Mouse (Mus musculus) liver, postnatal 0 days (tissue): ENCODE measurements around the gene Tmem252. TPM values are rescaled to one million over a fixed set of nuclear protein-coding genes. Genes with fewer than 3 reads are reported as not detected.

Source experiments
- ATAC-seq: fragments of 200-750 bp; cut with Nextera tagmentation; 2 replicates; pipeline ENCODE4 v1.8.0; 2017; ENCODE audit warnings: mild to moderate bottlenecking, moderate library complexity
- DNase-seq: peaks from one replicate; pipeline ENCODE4 v3.0.0-alpha.2; 2016
- H3K27ac ChIP-seq: fragments of 300-500 bp; sonication (generic); 2 replicates; pipeline ENCODE4 v1.5.1; 2014; ENCODE audit warnings: antibody characterized with exemption, moderate library complexity, mild to moderate bottlenecking, low read depth
- H3K27me3 ChIP-seq: fragments of 300-500 bp; sonication (generic); 2 replicates; pipeline ENCODE4 v1.6.1; 2014; ENCODE audit warnings: low read length, control low read depth, mixed read lengths; ENCODE audit not compliant: insufficient read depth
- H3K36me3 ChIP-seq: fragments of 300-500 bp; sonication (generic); replicated peaks from 2 replicates; pipeline ENCODE4 v1.6.1; 2014; ENCODE audit warnings: mild to moderate bottlenecking, control low read depth, low read length, moderate library complexity, mixed read lengths; ENCODE audit not compliant: insufficient read depth
- H3K4me1 ChIP-seq: fragments of 300-500 bp; sonication (generic); 2 replicates; pipeline ENCODE4 v1.6.1; 2014; ENCODE audit warnings: antibody characterized with exemption, mild to moderate bottlenecking, control low read depth; ENCODE audit not compliant: insufficient read depth
- H3K4me2 ChIP-seq: fragments of 300-500 bp; sonication (generic); 2 replicates; pipeline ENCODE4 v1.6.1; 2014; ENCODE audit warnings: low read depth, mild to moderate bottlenecking, low read length, moderate library complexity, mixed read lengths
- H3K4me3 ChIP-seq: fragments of 300-500 bp; sonication (generic); 2 replicates; pipeline ENCODE4 v1.5.1; 2014; ENCODE audit warnings: low read depth, low read length
- H3K9ac ChIP-seq: fragments of 300-500 bp; sonication (generic); replicated peaks from 2 replicates; pipeline ENCODE4 v1.6.1; 2014; ENCODE audit warnings: mild to moderate bottlenecking, moderate library complexity
- H3K9me3 ChIP-seq: fragments of 300-500 bp; sonication (generic); 2 replicates; pipeline ENCODE4 v1.6.1; 2016; ENCODE audit warnings: mild to moderate bottlenecking, control low read depth, low read length, mixed read lengths
- CTCF ChIP-seq: sonication (generic); IDR thresholded peaks from 2 replicates; pipeline ENCODE4 v1.5.1; 2016; ENCODE audit warnings: antibody characterized with exemption, low read depth
- EP300 ChIP-seq: IDR thresholded peaks from 2 replicates; pipeline ENCODE4 v1.6.1; 2016; ENCODE audit warnings: antibody characterized with exemption, low read depth, mild to moderate bottlenecking
- WGBS: fragments of 180-500 bp; shearing (Covaris S2); extraction: QIAGEN DNeasy Blood & Tissue Kit; methylation state at CpG from one replicate; pipeline ENCODE4 v1.1.7; 2014; ENCODE audit not compliant: insufficient replicate concordance; 5-methylcytosine and 5-hydroxymethylcytosine counted together
- polyA plus RNA-seq: library from polyadenylated mRNA; unstranded; fragments of >200 nt; fragmentation: Nextera tagmentation; extraction: Ambion mirVana; gene quantifications from 2 replicates; pipeline ENCODE4 v1.2.1, GENCODE M21; 2015

Gene Tmem252
- polyA plus RNA-seq = 0.06 and 0.07 TPM in 2 replicates

DNA sequence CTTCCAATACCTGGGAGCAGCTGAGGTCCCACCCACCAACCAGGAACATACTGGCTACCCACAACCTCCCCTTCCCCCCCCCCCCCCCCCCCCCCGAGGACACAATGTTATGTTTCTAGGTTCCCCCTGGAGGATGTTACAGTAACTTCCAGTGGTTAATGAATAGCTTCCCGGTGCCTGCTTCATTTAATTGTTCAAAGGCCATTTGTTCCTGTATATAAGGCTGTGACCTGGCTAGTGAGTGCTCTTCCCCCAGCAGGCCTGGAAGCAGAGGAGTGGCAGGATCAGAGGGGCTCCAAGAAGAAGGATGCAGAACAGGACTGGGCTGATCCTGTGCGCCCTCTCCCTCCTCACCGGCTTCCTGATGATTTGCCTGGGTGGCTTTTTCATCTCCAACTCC, at the start of gene Tmem252:
Gene Tmem252 (plus strand): TSS at position 247 of the 400 bp plus-strand sequence.
- H3K4me3 ChIP-seq = no peak within 1 kb of the TSS
- H3K9me3 ChIP-seq = no peaks in the 10 kb centered on the region
- ATAC-seq = no peak
- no peak within 1 kb of the TSS for H3K4me2 ChIP-seq
- H3K4me1 ChIP-seq = no peaks in the 10 kb centered on the region
- no peak within 1 kb of the TSS for H3K9ac ChIP-seq
- no peaks in the 10 kb centered on the region for H3K36me3 ChIP-seq
- 47% methylated on average over 4 of the region's 4 CpGs for WGBS
- no peak within 1 kb of the TSS for H3K27ac ChIP-seq
- no peaks in the 10 kb centered on the region for H3K27me3 ChIP-seq
- no peak for DNase-seq
- no peak for TF ChIP-seq CTCF
- no peak for TF ChIP-seq EP300

GRCm38 (mm10) chr19:24628049-24628448, 45.8 kb upstream of the Tmem252 start:
- no peak for TF ChIP-seq CTCF
- TF ChIP-seq EP300 = no peak
- Histone ChIP-seq H3K9ac (no peak overlapping the region), H3K4me3 (no peak overlapping the region), H3K9me3 (no peaks in the 10 kb centered on the region), H3K27ac (no peak overlapping the region), H3K4me2 (no peak overlapping the region), H3K4me1 (no peaks in the 10 kb centered on the region), H3K36me3 (no peaks in the 10 kb centered on the region), H3K27me3 (no peaks in the 10 kb centered on the region)
- ATAC-seq (no peak), DNase-seq (no peak)
- 87% methylated on average over 4 of the region's 4 CpGs for WGBS

GRCm38 (mm10) chr19:24633008-24633407, 40.8 kb upstream of the Tmem252 start:
- H3K4me1 ChIP-seq = no peaks in the 10 kb centered on the region
- H3K4me3 ChIP-seq = no peak overlapping the region
- no peak overlapping the region for H3K27ac ChIP-seq
- H3K4me2 ChIP-seq = no peak overlapping the region
- TF ChIP-seq CTCF (no peak), EP300 (no peak)
- DNase-seq (no peak), ATAC-seq (no peak)
- H3K36me3 ChIP-seq = no peaks in the 10 kb centered on the region
- no peak overlapping the region for H3K9ac ChIP-seq
- WGBS = 75% methylated on average over 3 of the region's 3 CpGs
- no peaks in the 10 kb centered on the region for H3K9me3 ChIP-seq
- H3K27me3 ChIP-seq = no peaks in the 10 kb centered on the region

DNA sequence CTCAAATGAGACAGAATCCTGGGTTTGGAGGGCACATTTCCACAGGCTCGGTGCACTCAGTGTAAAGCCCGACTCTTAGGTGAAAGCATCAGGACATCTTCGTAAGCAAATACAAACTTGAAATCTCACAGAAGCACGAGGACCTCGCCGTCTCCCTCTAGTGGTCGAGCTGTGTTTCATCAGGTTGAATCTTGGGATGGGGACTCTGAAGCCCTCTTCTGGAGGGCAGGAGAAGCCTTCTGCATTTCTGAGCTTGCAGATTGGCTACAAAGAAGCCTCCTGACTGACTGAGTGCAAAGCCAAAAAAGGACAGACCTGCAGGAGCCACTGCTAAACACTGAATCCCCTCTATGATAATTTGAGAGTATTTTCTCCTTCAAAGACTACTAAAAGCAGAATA, 39.2 kb upstream of the Tmem252 start:
- WGBS = 1% methylated on average over 7 of the region's 7 CpGs
- H3K4me3 ChIP-seq = no peak overlapping the region
- H3K4me1 ChIP-seq = no peaks in the 10 kb centered on the region
- H3K4me2 ChIP-seq = no peak overlapping the region
- H3K9me3 ChIP-seq = no peaks in the 10 kb centered on the region
- H3K36me3 ChIP-seq = no peaks in the 10 kb centered on the region
- no peak overlapping the region for H3K27ac ChIP-seq
- no peaks in the 10 kb centered on the region for H3K27me3 ChIP-seq
- peak; percentile 91 for TF ChIP-seq CTCF
- TF ChIP-seq EP300 = no peak
- ATAC-seq (no peak), DNase-seq (peak; percentile 71)
- no peak overlapping the region for H3K9ac ChIP-seq

- DNase-seq (no peak), ATAC-seq (no peak)
- H3K4me3 ChIP-seq = no peak overlapping the region
- no peaks in the 10 kb centered on the region for H3K27me3 ChIP-seq
- no peaks in the 10 kb centered on the region for H3K4me1 ChIP-seq
- H3K9ac ChIP-seq = no peak overlapping the region
- no peaks in the 10 kb centered on the region for H3K9me3 ChIP-seq
- H3K27ac ChIP-seq = no peak overlapping the region
- H3K4me2 ChIP-seq = no peak overlapping the region
- H3K36me3 ChIP-seq = no peaks in the 10 kb centered on the region
- TF ChIP-seq CTCF (no peak), EP300 (no peak)
- 68% methylated on average over 10 of the region's 10 CpGs for WGBS
Measured at GRCm38 (mm10) chr19:24636616-24637015, 37.2 kb upstream of the Tmem252 start.

DNA sequence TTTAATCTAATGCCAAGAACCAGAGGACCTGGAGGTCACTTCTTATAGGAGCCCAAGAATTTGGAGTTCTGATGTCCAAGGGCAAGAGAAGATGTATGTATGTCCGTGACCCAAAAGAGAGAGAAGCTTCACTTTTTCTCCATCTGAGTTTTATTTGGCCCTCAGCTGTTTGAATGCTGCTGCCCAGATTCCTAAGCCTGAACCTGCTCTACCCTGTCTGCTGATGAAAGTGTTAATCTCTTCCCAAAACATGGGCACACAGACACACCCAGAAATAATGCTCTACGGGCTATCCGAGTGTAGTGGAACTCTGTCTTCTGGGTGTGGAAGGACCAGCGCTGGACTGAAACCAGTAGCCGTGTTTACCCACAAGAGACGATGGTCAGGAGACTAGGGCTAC, 35.8 kb upstream of the Tmem252 start:
- H3K9me3 ChIP-seq = no peaks in the 10 kb centered on the region
- no peak overlapping the region for H3K9ac ChIP-seq
- no peak overlapping the region for H3K4me3 ChIP-seq
- DNase-seq (no peak), ATAC-seq (no peak)
- no peaks in the 10 kb centered on the region for H3K27me3 ChIP-seq
- H3K4me2 ChIP-seq = no peak overlapping the region
- H3K36me3 ChIP-seq = no peaks in the 10 kb centered on the region
- no peak overlapping the region for H3K27ac ChIP-seq
- no peaks in the 10 kb centered on the region for H3K4me1 ChIP-seq
- no peak for TF ChIP-seq CTCF
- no peak for TF ChIP-seq EP300
- WGBS = 78% methylated on average over 6 of the region's 6 CpGs

DNA sequence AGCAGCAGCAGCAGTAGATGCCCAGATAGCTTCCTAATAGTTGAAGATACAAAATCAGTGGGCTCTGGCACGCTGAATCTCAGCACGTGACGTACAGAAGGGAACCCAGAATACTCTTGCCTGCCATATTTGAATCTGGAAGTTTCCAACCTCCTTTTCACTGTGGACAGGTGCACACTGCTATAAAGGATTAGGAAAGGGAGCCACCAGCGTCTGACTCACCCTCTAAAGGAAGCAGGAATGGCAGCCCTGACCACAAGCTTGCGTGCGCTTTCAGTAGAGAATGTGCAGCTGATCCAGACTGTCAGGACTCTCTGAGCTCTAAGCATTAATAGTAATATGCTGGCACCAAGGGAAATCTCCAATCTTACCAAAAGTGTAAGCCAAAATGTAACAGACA, 32.8 kb upstream of the Tmem252 start:
- DNase-seq (no peak), ATAC-seq (no peak)
- no peak overlapping the region for H3K9ac ChIP-seq
- 68% methylated on average over 6 of the region's 6 CpGs for WGBS
- H3K9me3 ChIP-seq = no peaks in the 10 kb centered on the region
- H3K4me1 ChIP-seq = no peaks in the 10 kb centered on the region
- H3K4me2 ChIP-seq = no peak overlapping the region
- H3K27me3 ChIP-seq = no peaks in the 10 kb centered on the region
- no peak overlapping the region for H3K27ac ChIP-seq
- H3K4me3 ChIP-seq = no peak overlapping the region
- TF ChIP-seq CTCF (no peak), EP300 (no peak)
- H3K36me3 ChIP-seq = no peaks in the 10 kb centered on the region
